Mouse (Mus musculus): ENCODE measurements around the gene Foxj3. TPM values are rescaled to one million over a fixed set of nuclear protein-coding genes. Genes with fewer than 3 reads are reported as not detected.

Gene Foxj3
- polyA plus RNA-seq, 1 experiment from 2014 or later = 19.8 TPM

GRCm38 (mm10) chr4:119550864-119551263 is 14.1 kb downstream of the Foxj3 start:
- Histone ChIP-seq H3K9ac (ENCODE audit: low read length) (no peak overlapping the region), H3K27ac (ENCODE audit: low read depth, low read length) (no peak overlapping the region), H3K36me3 (ENCODE audit: control insufficient read depth, insufficient read depth, low read length) (no peaks in the 10 kb centered on the region), H3K27me3 (replicated peaks; ENCODE audit: control insufficient read depth, insufficient read depth, low read length) (no peaks in the 10 kb centered on the region), H3K4me3 (ENCODE audit: low read depth, low read length) (no peak overlapping the region), H3K4me2 (ENCODE audit: low read length) (no peak overlapping the region), H3K9me3 (replicated peaks; ENCODE audit: control insufficient read depth, low read length) (no peaks in the 10 kb centered on the region), H3K4me1 (ENCODE audit: control insufficient read depth, insufficient read depth, low read length) (peaks cover 2% of the 10 kb centered on the region; the same call in 1 of the 2 replicates)
- 96% methylated on average over 1 of the region's 1 CpGs for whole genome bisulfite sequencing
- ATAC-seq (no peak), DNase-seq (ENCODE audit: low spot score) (no peak)

DNA sequence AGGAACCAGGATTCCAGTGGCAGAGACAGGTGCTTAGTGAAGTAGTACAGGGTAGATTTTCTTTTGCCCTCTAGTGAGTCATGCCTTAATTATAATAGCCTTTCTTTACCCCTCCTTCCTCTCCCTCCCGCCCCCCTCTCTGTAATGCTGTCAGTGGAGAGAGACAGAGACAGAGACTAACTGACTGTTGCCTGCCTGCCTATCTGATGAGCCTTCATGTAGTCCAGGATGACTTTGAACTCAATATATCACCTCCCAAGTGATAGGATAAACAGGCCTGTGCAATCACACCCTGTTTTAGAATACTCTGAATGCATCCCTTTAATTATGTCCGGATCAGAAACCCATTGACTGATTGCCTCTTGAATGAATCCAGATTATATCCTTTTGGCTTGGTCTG is 18.7 kb downstream of the Foxj3 start:
- WGBS = 40% methylated on average over 2 of the region's 2 CpGs
- H3K4me1 ChIP-seq (ENCODE audit: control insufficient read depth, insufficient read depth, low read length) = peaks cover 4% of the 10 kb centered on the region; the same call in 1 of the 2 replicates
- no peak overlapping the region for H3K9ac ChIP-seq (ENCODE audit: low read length)
- no peaks in the 10 kb centered on the region for H3K9me3 ChIP-seq (replicated peaks; ENCODE audit: control insufficient read depth, low read length)
- H3K4me3 ChIP-seq (ENCODE audit: low read depth, low read length) = no peak overlapping the region
- no peaks in the 10 kb centered on the region for H3K36me3 ChIP-seq (ENCODE audit: control insufficient read depth, insufficient read depth, low read length)
- H3K27ac ChIP-seq (ENCODE audit: low read depth, low read length) = no peak overlapping the region
- H3K27me3 ChIP-seq (replicated peaks; ENCODE audit: control insufficient read depth, insufficient read depth, low read length) = no peaks in the 10 kb centered on the region
- no peak for DNase-seq (ENCODE audit: low spot score)
- peak; percentile 23; the same call in 1 of the 2 replicates for ATAC-seq
- no peak overlapping the region for H3K4me2 ChIP-seq (ENCODE audit: low read length)

GRCm38 (mm10) chr4:119563136-119563535 is 26.3 kb downstream of the Foxj3 start:
- H3K27me3 ChIP-seq (replicated peaks; ENCODE audit: control insufficient read depth, insufficient read depth, low read length) = no peaks in the 10 kb centered on the region
- no peak overlapping the region for H3K27ac ChIP-seq (ENCODE audit: low read depth, low read length)
- no peak overlapping the region for H3K4me3 ChIP-seq (ENCODE audit: low read depth, low read length)
- DNase-seq (ENCODE audit: low spot score) (no peak), ATAC-seq (no peak)
- no peaks in the 10 kb centered on the region for H3K9me3 ChIP-seq (replicated peaks; ENCODE audit: control insufficient read depth, low read length)
- H3K4me1 ChIP-seq (ENCODE audit: control insufficient read depth, insufficient read depth, low read length) = no peaks in the 10 kb centered on the region
- H3K9ac ChIP-seq (ENCODE audit: low read length) = no peak overlapping the region
- H3K36me3 ChIP-seq (ENCODE audit: control insufficient read depth, insufficient read depth, low read length) = no peaks in the 10 kb centered on the region
- H3K4me2 ChIP-seq (ENCODE audit: low read length) = no peak overlapping the region

- no peak overlapping the region for H3K4me3 ChIP-seq (ENCODE audit: low read depth, low read length)
- H3K4me1 ChIP-seq (ENCODE audit: control insufficient read depth, insufficient read depth, low read length) = no peaks in the 10 kb centered on the region
- H3K4me2 ChIP-seq (ENCODE audit: low read length) = no peak overlapping the region
- no peaks in the 10 kb centered on the region for H3K9me3 ChIP-seq (replicated peaks; ENCODE audit: control insufficient read depth, low read length)
- WGBS = 70% methylated on average over 4 of the region's 4 CpGs
- no peak overlapping the region for H3K27ac ChIP-seq (ENCODE audit: low read depth, low read length)
- ATAC-seq (no peak), DNase-seq (ENCODE audit: low spot score) (peak; percentile 44)
- no peak overlapping the region for H3K9ac ChIP-seq (ENCODE audit: low read length)
- H3K36me3 ChIP-seq (ENCODE audit: control insufficient read depth, insufficient read depth, low read length) = no peaks in the 10 kb centered on the region
- H3K27me3 ChIP-seq (replicated peaks; ENCODE audit: control insufficient read depth, insufficient read depth, low read length) = no peaks in the 10 kb centered on the region
Observed at GRCm38 (mm10) chr4:119566322-119566835, 29.6 kb downstream of the Foxj3 start.

GRCm38 (mm10) chr4:119572682-119573081 is 35.9 kb downstream of the Foxj3 start:
- no peak overlapping the region for H3K9ac ChIP-seq (ENCODE audit: low read length)
- no peaks in the 10 kb centered on the region for H3K27me3 ChIP-seq (replicated peaks; ENCODE audit: control insufficient read depth, insufficient read depth, low read length)
- peaks cover 13% of the 10 kb centered on the region; the same call in 1 of the 2 replicates for H3K36me3 ChIP-seq (ENCODE audit: control insufficient read depth, insufficient read depth, low read length)
- H3K9me3 ChIP-seq (replicated peaks; ENCODE audit: control insufficient read depth, low read length) = no peaks in the 10 kb centered on the region
- DNase-seq (ENCODE audit: low spot score) (no peak), ATAC-seq (no peak)
- no peak overlapping the region for H3K27ac ChIP-seq (ENCODE audit: low read depth, low read length)
- H3K4me1 ChIP-seq (ENCODE audit: control insufficient read depth, insufficient read depth, low read length) = no peaks in the 10 kb centered on the region
- no peak overlapping the region for H3K4me2 ChIP-seq (ENCODE audit: low read length)
- WGBS = 87% methylated on average over 3 of the region's 3 CpGs
- H3K4me3 ChIP-seq (ENCODE audit: low read depth, low read length) = no peak overlapping the region

DNA sequence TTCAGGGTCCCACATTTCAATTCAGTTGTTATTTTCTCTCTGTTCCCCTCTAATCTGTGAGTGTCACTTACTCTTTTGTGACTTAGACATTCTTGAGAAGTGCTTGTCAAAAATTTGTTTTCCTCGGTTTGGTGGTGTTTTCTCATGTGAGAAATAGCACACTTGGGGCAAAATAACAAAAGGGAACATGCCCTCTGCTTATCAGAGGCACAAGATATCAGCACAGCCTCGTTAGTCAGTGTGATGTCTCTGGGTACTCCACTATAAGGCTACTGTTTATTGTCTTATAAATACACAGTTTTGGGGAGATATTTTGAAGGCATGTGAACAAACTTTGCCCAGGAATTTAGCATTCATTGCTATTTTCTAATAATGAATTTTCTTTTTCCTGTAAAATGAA is 37.7 kb downstream of the Foxj3 start:
- DNase-seq (ENCODE audit: low spot score) = no peak
- Histone ChIP-seq H3K4me1 (ENCODE audit: control insufficient read depth, insufficient read depth, low read length) (no peaks in the 10 kb centered on the region), H3K9ac (ENCODE audit: low read length) (no peak overlapping the region), H3K4me2 (ENCODE audit: low read length) (no peak overlapping the region), H3K27me3 (replicated peaks; ENCODE audit: control insufficient read depth, insufficient read depth, low read length) (no peaks in the 10 kb centered on the region), H3K27ac (ENCODE audit: low read depth, low read length) (no peak overlapping the region), H3K36me3 (ENCODE audit: control insufficient read depth, insufficient read depth, low read length) (peaks cover 13% of the 10 kb centered on the region; the same call in 1 of the 2 replicates), H3K4me3 (ENCODE audit: low read depth, low read length) (no peak overlapping the region), H3K9me3 (replicated peaks; ENCODE audit: control insufficient read depth, low read length) (no peaks in the 10 kb centered on the region)
- WGBS = 56% methylated on average over 2 of the region's 2 CpGs
- ATAC-seq = no peak

DNA sequence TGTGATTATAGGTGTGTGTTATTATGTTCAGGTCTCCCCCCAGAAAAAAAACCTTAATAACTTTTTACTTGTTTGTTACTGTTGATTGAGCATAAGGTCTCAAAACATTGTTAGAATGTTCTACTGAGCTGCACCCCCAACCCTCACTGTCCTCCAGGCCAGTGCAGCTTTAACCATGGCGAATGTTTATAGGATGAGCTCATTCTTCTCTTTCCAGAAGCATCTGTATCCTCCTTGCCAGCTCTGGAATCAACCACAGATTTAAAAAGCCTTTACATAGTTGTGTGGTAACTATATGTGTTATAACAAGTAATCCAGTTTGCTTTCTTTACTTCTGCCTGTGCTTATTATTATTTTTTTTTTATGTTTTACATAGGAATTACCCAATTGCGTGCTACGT is 38.7 kb downstream of the Foxj3 start:
- ATAC-seq (no peak), DNase-seq (ENCODE audit: low spot score) (no peak)
- H3K4me2 ChIP-seq (ENCODE audit: low read length) = no peak overlapping the region
- no peaks in the 10 kb centered on the region for H3K9me3 ChIP-seq (replicated peaks; ENCODE audit: control insufficient read depth, low read length)
- no peaks in the 10 kb centered on the region for H3K27me3 ChIP-seq (replicated peaks; ENCODE audit: control insufficient read depth, insufficient read depth, low read length)
- peaks cover 13% of the 10 kb centered on the region; the same call in 1 of the 2 replicates for H3K36me3 ChIP-seq (ENCODE audit: control insufficient read depth, insufficient read depth, low read length)
- WGBS = 96% methylated on average over 3 of the region's 3 CpGs
- no peak overlapping the region for H3K9ac ChIP-seq (ENCODE audit: low read length)
- no peak overlapping the region for H3K4me3 ChIP-seq (ENCODE audit: low read depth, low read length)
- no peak overlapping the region for H3K27ac ChIP-seq (ENCODE audit: low read depth, low read length)
- no peaks in the 10 kb centered on the region for H3K4me1 ChIP-seq (ENCODE audit: control insufficient read depth, insufficient read depth, low read length)

DNA sequence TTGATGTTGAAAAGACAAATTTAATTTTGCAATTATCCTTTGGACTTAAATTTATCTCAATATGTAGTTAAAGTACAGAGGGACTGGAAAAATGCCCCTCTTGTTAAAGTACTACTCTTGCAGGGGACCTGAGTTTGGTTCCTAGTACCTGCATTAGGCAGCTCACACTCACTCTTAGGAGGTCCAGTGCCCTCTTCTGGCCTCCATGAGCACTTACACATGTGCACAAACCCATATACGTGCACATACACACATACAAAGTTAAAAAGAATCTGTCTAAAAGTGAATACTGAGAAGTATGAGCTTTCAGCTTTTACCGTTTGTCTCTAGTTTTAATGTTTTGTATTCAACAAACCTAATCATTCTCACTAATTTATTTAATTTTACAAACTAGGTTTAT is 51.2 kb downstream of the Foxj3 start:
- DNase-seq (ENCODE audit: low spot score) = no peak
- WGBS = 93% methylated on average over 2 of the region's 2 CpGs
- ATAC-seq = no peak
- no peak overlapping the region for H3K4me3 ChIP-seq (ENCODE audit: low read depth, low read length)
- no peaks in the 10 kb centered on the region for H3K9me3 ChIP-seq (replicated peaks; ENCODE audit: control insufficient read depth, low read length)
- no peak overlapping the region for H3K4me2 ChIP-seq (ENCODE audit: low read length)
- no peaks in the 10 kb centered on the region for H3K27me3 ChIP-seq (replicated peaks; ENCODE audit: control insufficient read depth, insufficient read depth, low read length)
- no peaks in the 10 kb centered on the region for H3K4me1 ChIP-seq (ENCODE audit: control insufficient read depth, insufficient read depth, low read length)
- no peak overlapping the region for H3K9ac ChIP-seq (ENCODE audit: low read length)
- no peak overlapping the region for H3K27ac ChIP-seq (ENCODE audit: low read depth, low read length)
- H3K36me3 ChIP-seq (ENCODE audit: control insufficient read depth, insufficient read depth, low read length) = peaks cover 7% of the 10 kb centered on the region; the same call in 1 of the 2 replicates

GRCm38 (mm10) chr4:119589423-119589822 is 52.6 kb downstream of the Foxj3 start:
- H3K9me3 ChIP-seq (replicated peaks; ENCODE audit: control insufficient read depth, low read length) = no peaks in the 10 kb centered on the region
- no peak overlapping the region for H3K4me3 ChIP-seq (ENCODE audit: low read depth, low read length)
- H3K9ac ChIP-seq (ENCODE audit: low read length) = no peak overlapping the region
- H3K4me2 ChIP-seq (ENCODE audit: low read length) = no peak overlapping the region
- H3K27ac ChIP-seq (ENCODE audit: low read depth, low read length) = no peak overlapping the region
- H3K27me3 ChIP-seq (replicated peaks; ENCODE audit: control insufficient read depth, insufficient read depth, low read length) = no peaks in the 10 kb centered on the region
- WGBS = 87% methylated on average over 2 of the region's 2 CpGs
- DNase-seq (ENCODE audit: low spot score) = no peak
- ATAC-seq = no peak
- peaks cover 7% of the 10 kb centered on the region; the same call in 1 of the 2 replicates for H3K36me3 ChIP-seq (ENCODE audit: control insufficient read depth, insufficient read depth, low read length)
- no peaks in the 10 kb centered on the region for H3K4me1 ChIP-seq (ENCODE audit: control insufficient read depth, insufficient read depth, low read length)

All from forebrain, embryonic 14.5 days (tissue).